Mouse (Mus musculus) testis, adult 2 months (tissue): ENCODE measurements at regions not wholly inside any gene's neighbourhood (a gene's known extent, or its start where the extent isn't known, plus 50 kb on each side); places are given as distances from the start of the nearest gene placed in this dataset.

Experiments
- CTCF ChIP-seq: fragments of 200-500 bp; IDR thresholded peaks from 2 replicates; pipeline ENCODE4 v1.5.1; 2012; ENCODE audit warnings: low read depth, mild to moderate bottlenecking, inconsistent platforms, low read length, moderate library complexity; ENCODE audit not compliant: control insufficient read depth, insufficient read depth, insufficient replicate concordance
- POLR2A ChIP-seq: fragments of 200-500 bp; IDR thresholded peaks from 2 replicates; pipeline ENCODE4 v1.6.1; 2012; ENCODE audit warnings: low read depth, mild to moderate bottlenecking, inconsistent platforms, low read length, moderate library complexity; ENCODE audit not compliant: control insufficient read depth

DNA sequence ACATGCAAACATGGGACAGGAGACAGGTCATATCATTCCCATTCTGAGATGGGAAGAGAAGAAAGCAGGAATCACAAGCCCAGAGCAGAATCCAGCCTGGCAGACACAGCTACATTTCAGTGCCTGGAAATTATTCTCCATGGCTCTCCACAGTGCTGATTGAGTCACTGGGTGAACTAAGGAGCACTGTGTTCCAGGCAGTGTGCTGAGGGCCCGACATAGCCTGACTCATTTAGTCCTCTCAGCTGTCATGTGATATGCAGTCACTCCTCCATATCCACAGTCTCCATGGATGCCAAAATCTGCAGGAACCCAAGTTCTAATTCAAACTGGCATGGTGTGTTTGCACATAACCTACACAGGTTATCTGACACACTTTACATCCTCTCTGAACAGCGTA lies 90.1 kb upstream of the Tnfsf11 start:
- TF ChIP-seq POLR2A, result no peak
- no peak for TF ChIP-seq CTCF
